Mouse (Mus musculus): Measurements from ENCODE around the gene Utrn. TPM values are rescaled to one million over a fixed set of nuclear protein-coding genes. Genes with fewer than 3 reads are reported as not detected.
"Not testable (repeated sequence)": the region's sequence is repeated elsewhere in the genome, so short reads cannot be mapped to it uniquely, and the experiment has no call there.

Gene Utrn
- polyA plus RNA-seq, 1 experiment from 2014 or later, result 20.3 TPM

- no peaks in the 10 kb centered on the region for H3K27me3 ChIP-seq (replicated peaks; ENCODE audit: control insufficient read depth, insufficient read depth, low read length)
- no peak overlapping the region for H3K4me3 ChIP-seq (replicated peaks; ENCODE audit: low read length)
- H3K36me3 ChIP-seq (ENCODE audit: control insufficient read depth, insufficient read depth), result no peaks in the 10 kb centered on the region
- no peak overlapping the region for H3K4me2 ChIP-seq (ENCODE audit: low read length)
- H3K9ac ChIP-seq (replicated peaks; ENCODE audit: low read depth, low read length), result no peak overlapping the region
- ATAC-seq, result no peak
- no peaks in the 10 kb centered on the region for H3K4me1 ChIP-seq (replicated peaks; ENCODE audit: control insufficient read depth, insufficient read depth, low read length)
- 96% methylated on average over 4 of the region's 4 CpGs for WGBS
- no peaks in the 10 kb centered on the region for H3K9me3 ChIP-seq (ENCODE audit: control insufficient read depth, low read length)
- H3K27ac ChIP-seq (ENCODE audit: low read length), result no peak overlapping the region
These were observed 235.2 kb downstream of the Utrn start for GRCm38 (mm10) chr10:12633965-12634364.

DNA sequence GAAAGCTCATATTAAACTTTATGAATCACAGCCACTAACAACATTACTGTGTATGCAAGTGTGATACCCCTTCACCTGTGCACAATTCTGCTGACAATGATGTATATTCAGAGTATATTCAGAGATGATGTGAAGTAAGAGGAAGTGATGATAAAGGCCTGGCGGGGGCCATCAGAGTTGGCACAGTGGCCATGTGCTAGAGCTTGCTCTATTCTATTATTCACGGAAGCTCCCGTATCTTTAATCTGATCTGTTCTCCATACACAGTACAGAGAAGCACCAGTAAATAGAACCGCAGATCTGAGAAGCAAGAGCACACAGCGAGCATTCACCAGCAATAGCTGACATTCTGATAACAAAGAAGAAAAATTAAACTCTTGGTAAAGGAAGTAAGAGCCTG, 238.2 kb downstream of the Utrn start:
- Histone ChIP-seq H3K4me1 (replicated peaks; ENCODE audit: control insufficient read depth, insufficient read depth, low read length) (no peaks in the 10 kb centered on the region), H3K27ac (ENCODE audit: low read length) (no peak overlapping the region), H3K4me2 (ENCODE audit: low read length) (no peak overlapping the region), H3K4me3 (replicated peaks; ENCODE audit: low read length) (no peak overlapping the region), H3K9ac (replicated peaks; ENCODE audit: low read depth, low read length) (no peak overlapping the region), H3K27me3 (replicated peaks; ENCODE audit: control insufficient read depth, insufficient read depth, low read length) (no peaks in the 10 kb centered on the region), H3K9me3 (ENCODE audit: control insufficient read depth, low read length) (no peaks in the 10 kb centered on the region), H3K36me3 (ENCODE audit: control insufficient read depth, insufficient read depth) (no peaks in the 10 kb centered on the region)
- 90% methylated on average over 5 of the region's 5 CpGs for WGBS
- ATAC-seq, result no peak

DNA sequence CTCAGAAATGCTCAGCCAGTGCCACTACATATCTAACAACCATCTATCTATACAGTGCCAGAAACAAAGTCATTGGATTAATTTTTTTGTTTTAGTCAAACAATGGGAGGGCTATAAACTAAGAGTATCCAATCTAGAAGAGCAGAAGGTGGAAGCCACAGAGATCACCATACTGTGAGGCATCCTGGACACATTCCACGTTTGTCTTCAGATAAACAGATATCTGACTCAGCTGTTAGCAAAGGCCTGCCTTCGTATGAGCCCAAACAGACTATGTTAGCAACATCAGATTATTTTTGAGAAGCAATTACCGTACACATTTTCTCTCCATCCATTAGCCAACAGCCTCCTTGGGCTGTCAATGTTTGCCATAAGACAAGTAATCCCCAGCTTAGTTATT, 250.8 kb downstream of the Utrn start:
- no peak overlapping the region for H3K4me3 ChIP-seq (replicated peaks; ENCODE audit: low read length)
- H3K27me3 ChIP-seq (replicated peaks; ENCODE audit: control insufficient read depth, insufficient read depth, low read length), result no peaks in the 10 kb centered on the region
- no peak overlapping the region for H3K9ac ChIP-seq (replicated peaks; ENCODE audit: low read depth, low read length)
- 78% methylated on average over 3 of the region's 3 CpGs for WGBS
- no peaks in the 10 kb centered on the region for H3K9me3 ChIP-seq (ENCODE audit: control insufficient read depth, low read length)
- H3K36me3 ChIP-seq (ENCODE audit: control insufficient read depth, insufficient read depth), result no peaks in the 10 kb centered on the region
- no peak overlapping the region for H3K4me2 ChIP-seq (ENCODE audit: low read length)
- H3K27ac ChIP-seq (ENCODE audit: low read length), result no peak overlapping the region
- peaks cover 4% of the 10 kb centered on the region; the same call in 1 of the 2 replicates for H3K4me1 ChIP-seq (replicated peaks; ENCODE audit: control insufficient read depth, insufficient read depth, low read length)
- no peak for ATAC-seq

DNA sequence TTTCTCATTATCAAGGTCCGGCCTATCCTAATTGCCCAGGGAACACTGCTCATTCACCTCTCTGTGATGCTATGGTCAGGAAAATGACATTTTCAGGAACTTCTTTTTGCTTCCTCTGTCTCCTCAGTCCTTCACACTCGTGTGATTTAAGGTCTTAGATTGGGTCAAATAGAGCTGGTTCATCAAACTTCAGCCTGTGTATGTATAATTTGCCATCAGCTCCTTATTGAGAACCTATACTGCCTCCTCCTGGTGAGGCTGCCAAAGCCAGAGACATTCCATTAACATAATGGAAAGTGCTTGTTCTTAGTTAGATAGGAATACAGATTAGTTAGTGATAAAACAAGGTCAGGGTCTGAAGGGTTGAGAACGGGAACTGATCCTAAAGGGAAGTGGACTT, 253.4 kb downstream of the Utrn start:
- Histone ChIP-seq H3K4me2 (ENCODE audit: low read length) (no peak overlapping the region), H3K4me3 (replicated peaks; ENCODE audit: low read length) (no peak overlapping the region), H3K27me3 (replicated peaks; ENCODE audit: control insufficient read depth, insufficient read depth, low read length) (no peaks in the 10 kb centered on the region), H3K9me3 (ENCODE audit: control insufficient read depth, low read length) (no peaks in the 10 kb centered on the region), H3K36me3 (ENCODE audit: control insufficient read depth, insufficient read depth) (no peaks in the 10 kb centered on the region), H3K4me1 (replicated peaks; ENCODE audit: control insufficient read depth, insufficient read depth, low read length) (peaks cover 4% of the 10 kb centered on the region; the same call in 1 of the 2 replicates), H3K27ac (ENCODE audit: low read length) (no peak overlapping the region), H3K9ac (replicated peaks; ENCODE audit: low read depth, low read length) (no peak overlapping the region)
- WGBS, result 68% methylated on average over 3 of the region's 3 CpGs
- ATAC-seq, result no peak

DNA sequence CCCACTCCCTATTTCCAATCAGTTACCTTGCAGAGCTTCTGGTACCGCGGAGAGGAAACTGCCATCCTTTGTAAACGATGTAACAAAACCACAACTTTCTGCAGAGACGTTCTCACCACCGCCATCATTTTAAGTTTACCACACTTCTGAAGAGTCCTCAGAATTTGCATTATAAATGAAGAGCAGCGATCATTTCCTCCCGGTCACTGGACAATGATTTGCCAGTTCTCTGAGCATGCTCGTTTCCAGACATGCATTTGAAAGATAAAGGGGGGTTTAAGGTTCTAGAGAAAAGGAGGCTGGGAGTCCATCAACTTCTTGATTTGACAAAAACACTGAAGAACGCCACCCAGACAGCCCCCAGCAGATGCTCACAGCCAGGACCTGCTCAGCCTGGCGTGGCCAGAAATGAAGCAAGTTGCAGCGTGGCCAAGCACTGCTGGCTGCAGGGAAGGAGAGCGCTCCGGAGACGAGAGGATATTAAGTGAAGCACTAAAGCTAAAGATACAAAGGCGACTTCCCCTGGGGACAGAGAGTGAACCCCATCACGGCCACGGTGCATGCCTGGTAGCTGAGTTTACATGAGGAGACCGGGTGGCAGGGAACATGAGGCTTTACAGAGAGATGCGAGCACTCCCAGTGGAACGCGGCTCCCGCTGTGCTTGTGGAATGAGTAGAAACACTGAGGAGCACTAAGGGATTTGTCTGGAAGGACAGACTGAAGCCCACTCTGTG, 254.5 kb downstream of the Utrn start:
- Histone ChIP-seq H3K27ac (ENCODE audit: low read length) (no peak overlapping the region), H3K4me3 (replicated peaks; ENCODE audit: low read length) (peak overlapping the region; percentile 57), H3K36me3 (ENCODE audit: control insufficient read depth, insufficient read depth) (no peaks in the 10 kb centered on the region), H3K9me3 (ENCODE audit: control insufficient read depth, low read length) (no peaks in the 10 kb centered on the region), H3K4me1 (replicated peaks; ENCODE audit: control insufficient read depth, insufficient read depth, low read length) (peaks cover 4% of the 10 kb centered on the region; the same call in 1 of the 2 replicates), H3K4me2 (ENCODE audit: low read length) (peak overlapping the region; percentile 84), H3K27me3 (replicated peaks; ENCODE audit: control insufficient read depth, insufficient read depth, low read length) (no peaks in the 10 kb centered on the region), H3K9ac (replicated peaks; ENCODE audit: low read depth, low read length) (peak overlapping the region; percentile 74)
- 1% methylated on average over 22 of the region's 22 CpGs for WGBS
- ATAC-seq, result peak; percentile 74

DNA sequence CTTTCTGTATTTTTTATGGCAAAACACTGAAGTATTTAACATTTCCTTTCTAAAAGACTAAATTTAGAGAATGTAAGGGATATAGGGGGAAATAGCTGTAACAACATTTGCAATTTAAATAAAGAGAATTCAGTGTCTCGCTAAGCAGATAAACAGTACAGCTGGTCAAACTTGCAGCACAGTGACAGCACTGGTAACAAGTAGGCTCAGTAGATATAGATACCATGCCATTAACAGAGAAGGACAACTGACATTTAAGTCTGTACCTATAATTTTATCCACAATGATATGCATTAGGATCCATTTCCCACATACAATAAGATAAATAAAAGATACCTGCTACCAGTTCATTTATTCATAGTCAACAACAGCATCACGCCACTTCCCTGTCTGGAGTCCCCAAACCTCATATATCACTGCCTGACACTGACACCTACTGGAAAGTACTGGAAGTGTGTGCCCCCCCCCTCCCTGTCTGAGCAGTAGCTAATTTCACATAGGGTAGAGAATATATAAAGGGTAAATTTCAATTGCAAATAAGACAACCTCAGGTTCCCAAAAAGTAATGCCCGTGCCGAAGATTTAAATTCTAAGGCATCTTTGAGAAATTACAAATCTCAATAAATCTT, 256.8 kb downstream of the Utrn start:
- Histone ChIP-seq H3K4me2 (ENCODE audit: low read length) (peak overlapping the region; percentile 25), H3K27ac (ENCODE audit: low read length) (no peak overlapping the region), H3K9me3 (ENCODE audit: control insufficient read depth, low read length) (no peaks in the 10 kb centered on the region), H3K36me3 (ENCODE audit: control insufficient read depth, insufficient read depth) (no peaks in the 10 kb centered on the region), H3K4me3 (replicated peaks; ENCODE audit: low read length) (no peak overlapping the region), H3K27me3 (replicated peaks; ENCODE audit: control insufficient read depth, insufficient read depth, low read length) (no peaks in the 10 kb centered on the region), H3K4me1 (replicated peaks; ENCODE audit: control insufficient read depth, insufficient read depth, low read length) (peaks cover 4% of the 10 kb centered on the region; the same call in 1 of the 2 replicates), H3K9ac (replicated peaks; ENCODE audit: low read depth, low read length) (no peak overlapping the region)
- peak; percentile 92 for ATAC-seq
- WGBS, result 24% methylated on average over 4 of the region's 4 CpGs

DNA sequence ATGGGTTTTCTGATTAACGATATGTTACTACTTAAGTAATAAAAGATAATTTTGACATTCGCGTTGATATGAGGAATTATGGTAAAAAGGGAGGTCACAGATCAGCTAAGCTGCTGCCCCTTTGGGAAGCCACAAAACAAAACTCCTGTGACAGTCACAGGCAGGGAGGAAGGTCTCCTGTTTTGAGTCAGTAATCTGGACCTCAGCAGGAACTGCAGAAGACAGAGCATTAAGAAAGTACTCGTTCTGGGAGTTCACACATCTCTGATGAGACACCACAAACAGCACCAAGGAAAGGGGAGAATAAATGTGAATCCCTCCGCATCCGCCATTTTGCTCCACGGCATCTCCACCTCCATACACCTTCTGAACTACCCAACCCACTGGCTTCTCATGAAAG, 259.3 kb downstream of the Utrn start:
- Histone ChIP-seq H3K36me3 (ENCODE audit: control insufficient read depth, insufficient read depth) (no peaks in the 10 kb centered on the region), H3K27ac (ENCODE audit: low read length) (no peak overlapping the region), H3K4me2 (ENCODE audit: low read length) (no peak overlapping the region), H3K4me1 (replicated peaks; ENCODE audit: control insufficient read depth, insufficient read depth, low read length) (no peaks in the 10 kb centered on the region; the same call in 1 of the 2 replicates), H3K9me3 (ENCODE audit: control insufficient read depth, low read length) (no peaks in the 10 kb centered on the region), H3K9ac (replicated peaks; ENCODE audit: low read depth, low read length) (no peak overlapping the region), H3K27me3 (replicated peaks; ENCODE audit: control insufficient read depth, insufficient read depth, low read length) (no peaks in the 10 kb centered on the region), H3K4me3 (replicated peaks; ENCODE audit: low read length) (no peak overlapping the region)
- WGBS, result 84% methylated on average over 7 of the region's 7 CpGs
- no peak for ATAC-seq

DNA sequence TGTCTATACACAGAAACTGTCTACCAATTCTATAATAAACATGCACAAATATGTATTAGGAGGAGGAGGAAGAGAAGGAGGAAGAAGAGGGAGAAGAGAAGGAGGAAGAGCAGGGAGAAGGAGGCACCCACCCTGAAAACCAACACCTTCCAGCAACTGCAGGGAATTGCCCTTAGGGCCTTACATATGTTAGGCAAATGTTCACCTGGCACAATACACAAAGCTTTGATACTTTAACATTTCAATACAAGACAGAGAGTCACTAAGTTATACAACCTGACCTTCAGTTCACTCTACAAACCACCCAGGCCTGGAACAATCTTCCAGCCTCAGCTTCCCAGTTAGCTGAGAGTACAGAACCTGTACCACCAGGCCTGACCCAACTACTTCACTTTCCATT, 260.5 kb downstream of the Utrn start:
- no peaks in the 10 kb centered on the region for H3K9me3 ChIP-seq (ENCODE audit: control insufficient read depth, low read length)
- no peak overlapping the region for H3K4me3 ChIP-seq (replicated peaks; ENCODE audit: low read length)
- no peak for ATAC-seq
- H3K36me3 ChIP-seq (ENCODE audit: control insufficient read depth, insufficient read depth), result no peaks in the 10 kb centered on the region
- no peak overlapping the region for H3K9ac ChIP-seq (replicated peaks; ENCODE audit: low read depth, low read length)
- no peaks in the 10 kb centered on the region for H3K4me1 ChIP-seq (replicated peaks; ENCODE audit: control insufficient read depth, insufficient read depth, low read length)
- H3K27ac ChIP-seq (ENCODE audit: low read length), result no peak overlapping the region
- no peaks in the 10 kb centered on the region for H3K27me3 ChIP-seq (replicated peaks; ENCODE audit: control insufficient read depth, insufficient read depth, low read length)
- H3K4me2 ChIP-seq (ENCODE audit: low read length), result no peak overlapping the region

GRCm38 (mm10) chr10:12607180-12607579, 262.0 kb downstream of the Utrn start:
- H3K4me1 ChIP-seq (replicated peaks; ENCODE audit: control insufficient read depth, insufficient read depth, low read length); ATAC-seq; H3K27me3 ChIP-seq (replicated peaks; ENCODE audit: control insufficient read depth, insufficient read depth, low read length); H3K4me2 ChIP-seq (ENCODE audit: low read length); H3K4me3 ChIP-seq (replicated peaks; ENCODE audit: low read length); H3K9ac ChIP-seq (replicated peaks; ENCODE audit: low read depth, low read length); H3K9me3 ChIP-seq (ENCODE audit: control insufficient read depth, low read length); H3K36me3 ChIP-seq (ENCODE audit: control insufficient read depth, insufficient read depth); H3K27ac ChIP-seq (ENCODE audit: low read length): not testable (repeated sequence)
- WGBS, result 95% methylated on average over 6 of the region's 6 CpGs
